Mouse (Mus musculus) stomach, embryonic 15.5 days (tissue): ENCODE measurements around the gene Gm13103. TPM values are rescaled to one million over a fixed set of nuclear protein-coding genes. Genes with fewer than 3 reads are reported as not detected.
"Not testable (repeated sequence)": the region's sequence is repeated elsewhere in the genome, so short reads cannot be mapped to it uniquely, and the experiment has no call there.

Experiments used
- ATAC-seq: fragments of 200-750 bp; cut with Nextera tagmentation; 2 replicates; pipeline ENCODE4 v1.8.0; 2017; ENCODE audit warnings: low read depth, moderate number of reproducible peaks, moderate TSS enrichment; ENCODE audit not compliant: insufficient read depth, low FRiP score
- H3K27ac ChIP-seq: fragments of 300-500 bp; sonication (generic); 2 replicates; pipeline ENCODE4 v1.5.1; 2015; ENCODE audit warnings: mild to moderate bottlenecking, inconsistent platforms
- H3K27me3 ChIP-seq: fragments of 300-500 bp; sonication (generic); replicated peaks from 2 replicates; pipeline ENCODE4 v1.6.1; 2015; ENCODE audit warnings: inconsistent platforms
- H3K36me3 ChIP-seq: fragments of 300-500 bp; sonication (generic); 2 replicates; pipeline ENCODE4 v1.6.1; 2015; ENCODE audit warnings: inconsistent platforms
- H3K4me1 ChIP-seq: fragments of 300-500 bp; sonication (generic); 2 replicates; pipeline ENCODE4 v1.6.1; 2015; ENCODE audit warnings: inconsistent platforms
- H3K4me2 ChIP-seq: fragments of 300-500 bp; sonication (generic); 2 replicates; pipeline ENCODE4 v1.6.1; 2015; ENCODE audit warnings: mild to moderate bottlenecking, inconsistent platforms
- H3K4me3 ChIP-seq: fragments of 300-500 bp; sonication (generic); replicated peaks from 2 replicates; pipeline ENCODE4 v1.5.1; 2015; ENCODE audit warnings: inconsistent platforms
- H3K9ac ChIP-seq: fragments of 300-500 bp; sonication (generic); 2 replicates; pipeline ENCODE4 v1.6.1; 2015; ENCODE audit warnings: inconsistent platforms
- H3K9me3 ChIP-seq: fragments of 300-500 bp; sonication (generic); 2 replicates; pipeline ENCODE4 v1.6.1; 2016; ENCODE audit warnings: inconsistent platforms
- WGBS: fragments of 180-500 bp; shearing (Covaris S2); methylation state at CpG from one replicate; pipeline ENCODE4 v1.1.7; 2015; 5-methylcytosine and 5-hydroxymethylcytosine counted together
- polyA plus RNA-seq: library from polyadenylated mRNA; unstranded; fragments of >200 nt; fragmentation: Nextera tagmentation; extraction: Ambion mirVana; gene quantifications from 2 replicates; pipeline ENCODE4 v1.2.1, GENCODE M21; 2015

The Gm13103 gene
- polyA plus RNA-seq: not detected in 2 replicates

DNA sequence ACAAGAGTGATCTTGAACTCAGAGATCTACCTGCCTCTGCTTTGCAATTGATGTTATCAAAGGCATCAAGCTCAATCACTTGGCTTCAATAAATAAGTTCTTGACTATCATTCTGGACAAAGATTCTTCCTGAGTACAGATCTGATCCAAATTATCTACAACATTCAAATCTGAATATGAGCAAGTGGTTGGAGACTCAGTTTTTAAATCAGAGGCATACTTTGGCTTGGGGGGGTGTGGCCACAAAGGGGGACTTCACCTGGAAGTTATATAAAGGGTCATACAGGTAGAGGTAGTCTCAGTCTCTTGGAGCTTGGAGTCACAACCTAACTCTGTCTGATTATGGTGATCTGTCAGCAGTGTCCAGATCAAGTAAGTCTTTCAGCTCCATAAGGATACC is at the start of gene Gm13103:
Gene Gm13103 (plus strand): TSS at position 301 of the 400 bp plus-strand sequence.
- not testable (repeated sequence) for H3K27me3 ChIP-seq, H3K9me3 ChIP-seq, H3K4me3 ChIP-seq, H3K9ac ChIP-seq, H3K27ac ChIP-seq, ATAC-seq, H3K36me3 ChIP-seq, H3K4me2 ChIP-seq, H3K4me1 ChIP-seq

DNA sequence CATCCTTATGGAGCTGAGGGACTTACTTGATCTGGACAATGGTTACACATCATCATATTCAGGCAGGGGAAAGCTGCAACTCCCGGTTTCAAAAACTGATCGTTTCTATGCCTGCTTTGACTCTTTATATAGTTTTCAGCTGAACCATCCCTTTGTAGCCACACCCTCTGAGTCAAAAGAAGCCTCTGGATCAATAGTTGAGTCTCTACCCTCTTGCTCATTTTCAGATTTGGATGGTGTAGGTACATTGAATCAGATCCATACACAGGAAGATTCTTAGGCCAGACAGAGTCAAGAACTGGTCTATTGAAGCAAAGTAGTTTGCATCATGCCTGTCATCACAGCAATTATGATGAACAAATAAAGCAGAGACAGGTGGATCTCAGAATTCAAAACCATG is 30.3 kb upstream of the Gm13103 start, which contains the start of gene Gm13084:
Gene Gm13084 (minus strand): TSS at position 101 of the 400 bp plus-strand sequence.
- Histone ChIP-seq H3K27ac (no peak within 1 kb of the TSS), H3K36me3 (no peaks in the 10 kb centered on the region), H3K27me3 (no peaks in the 10 kb centered on the region), H3K4me3 (no peak within 1 kb of the TSS), H3K4me2 (no peak within 1 kb of the TSS), H3K4me1 (no peaks in the 10 kb centered on the region), H3K9me3 (no peaks in the 10 kb centered on the region), H3K9ac (no peak within 1 kb of the TSS)
- no peak for ATAC-seq
- 80% methylated on average over 2 of the region's 2 CpGs for WGBS

DNA sequence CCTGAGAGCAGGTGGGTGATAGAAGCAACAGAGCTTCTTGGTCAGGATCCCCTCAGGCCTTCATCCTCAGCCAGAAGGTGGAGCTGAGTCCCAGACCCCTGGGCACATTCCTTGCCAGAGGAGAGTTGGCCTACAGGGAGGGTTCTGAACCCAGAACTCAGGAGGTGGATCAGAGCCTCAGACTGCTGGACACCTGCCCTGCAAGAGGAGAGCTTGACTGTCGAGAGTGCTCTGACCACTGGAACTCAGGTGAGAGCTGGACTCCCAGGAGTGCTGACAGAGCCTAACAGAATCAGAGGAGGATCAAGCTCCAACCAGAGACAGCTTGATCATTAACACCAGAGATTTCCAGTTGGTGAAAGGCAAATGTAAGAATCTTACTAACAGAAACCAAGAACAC is 36.1 kb downstream of the Gm13103 start:
- H3K27ac ChIP-seq, H3K4me3 ChIP-seq, H3K36me3 ChIP-seq, H3K9ac ChIP-seq, ATAC-seq, H3K27me3 ChIP-seq, H3K9me3 ChIP-seq, H3K4me1 ChIP-seq, H3K4me2 ChIP-seq: not testable (repeated sequence)
- 68% methylated on average over 1 of the region's 1 CpGs for WGBS

DNA sequence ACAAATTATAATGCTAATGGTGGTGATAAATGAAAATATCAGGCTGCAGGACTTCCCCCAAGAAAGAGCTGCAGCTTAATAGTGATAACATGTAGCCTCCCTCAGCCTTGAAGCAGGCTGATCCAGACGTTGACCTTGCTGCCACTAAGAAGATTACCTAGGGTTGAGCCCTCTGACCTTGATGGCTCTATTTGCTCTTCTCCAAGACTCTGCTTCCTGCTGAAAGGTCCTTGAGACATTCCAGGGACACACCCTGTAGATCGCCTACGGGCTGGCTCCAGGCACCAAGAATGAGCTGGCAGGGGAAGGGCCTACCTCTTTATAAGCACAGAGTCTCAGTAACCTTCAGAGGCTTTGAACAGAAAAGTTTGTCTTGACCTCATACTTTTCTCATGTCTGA is 48.1 kb downstream of the Gm13103 start:
- H3K27me3 ChIP-seq, H3K36me3 ChIP-seq, H3K9me3 ChIP-seq, H3K4me3 ChIP-seq, H3K4me1 ChIP-seq, H3K9ac ChIP-seq, ATAC-seq, H3K27ac ChIP-seq, H3K4me2 ChIP-seq: not testable (repeated sequence)
- WGBS: 74% methylated on average over 3 of the region's 3 CpGs

DNA sequence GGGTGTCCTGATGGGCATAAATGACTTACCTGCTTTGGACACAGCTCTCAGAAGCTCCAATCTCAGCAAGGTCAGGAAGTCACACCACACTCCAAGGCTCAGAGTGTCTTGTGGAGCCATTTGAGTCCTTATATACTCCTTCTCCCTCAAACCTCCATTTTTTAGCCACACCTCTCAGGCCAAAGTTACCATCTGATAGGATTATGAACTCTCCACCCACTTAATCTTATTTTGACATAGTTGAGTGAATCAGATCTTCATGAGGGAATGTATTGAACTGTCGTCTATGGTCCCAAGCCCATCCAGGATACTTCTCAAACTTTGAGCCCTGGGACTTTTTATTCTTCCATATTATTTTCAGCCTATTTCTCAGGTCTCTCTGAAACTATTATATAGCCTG is 54.0 kb downstream of the Gm13103 start, which contains the start of gene Pramef6:
Gene Pramef6 (minus strand): TSS at position 101 of the 400 bp plus-strand sequence.
- not testable (repeated sequence) for H3K27me3 ChIP-seq, H3K4me1 ChIP-seq, ATAC-seq, H3K36me3 ChIP-seq, H3K9ac ChIP-seq, H3K27ac ChIP-seq, H3K4me2 ChIP-seq, H3K4me3 ChIP-seq, H3K9me3 ChIP-seq
- WGBS: 90% methylated on average over 1 of the region's 1 CpGs

Other genes with a start within 250 kb of the Gm13103 start
- gene Gm13083, start 231.5 kb upstream of the Gm13103 start, polyA plus RNA-seq: not detected in 2 replicates
- gene Gm13088, start 189.3 kb upstream of the Gm13103 start, polyA plus RNA-seq: not detected in 2 replicates
- not detected in 2 replicates for gene Gm13089, start 143.8 kb upstream of the Gm13103 start, polyA plus RNA-seq
- gene Gm13078, start 127.0 kb upstream of the Gm13103 start, polyA plus RNA-seq: not detected in 2 replicates
- not detected in 2 replicates for gene Gm13023, start 57.1 kb upstream of the Gm13103 start, polyA plus RNA-seq
- not detected in 2 replicates for gene Gm13084, start 30.4 kb upstream of the Gm13103 start, polyA plus RNA-seq
- not detected in 2 replicates for gene Pramef6, start 53.9 kb downstream of the Gm13103 start, polyA plus RNA-seq
- not detected in 2 replicates for gene Pramef25, start 104.5 kb downstream of the Gm13103 start, polyA plus RNA-seq
- not detected in 2 replicates for gene Gm13101, start 120.5 kb downstream of the Gm13103 start, polyA plus RNA-seq
- gene Pramef17, start 147.9 kb downstream of the Gm13103 start, polyA plus RNA-seq: not detected in 2 replicates
- not detected in 2 replicates for gene Pramel4, start 212.6 kb downstream of the Gm13103 start, polyA plus RNA-seq